Mouse (Mus musculus) liver, embryonic 14.5 days (tissue): Measurements from ENCODE around the gene Atxn1.

Experiments
- CTCF ChIP-seq: IDR thresholded peaks from 2 replicates; pipeline ENCODE4 v1.5.1; 2016; ENCODE audit warnings: antibody characterized with exemption, low read depth, control low read depth
- EP300 ChIP-seq: IDR thresholded peaks from 2 replicates; pipeline ENCODE4 v1.6.1; 2016; ENCODE audit warnings: antibody characterized with exemption, low read depth

DNA sequence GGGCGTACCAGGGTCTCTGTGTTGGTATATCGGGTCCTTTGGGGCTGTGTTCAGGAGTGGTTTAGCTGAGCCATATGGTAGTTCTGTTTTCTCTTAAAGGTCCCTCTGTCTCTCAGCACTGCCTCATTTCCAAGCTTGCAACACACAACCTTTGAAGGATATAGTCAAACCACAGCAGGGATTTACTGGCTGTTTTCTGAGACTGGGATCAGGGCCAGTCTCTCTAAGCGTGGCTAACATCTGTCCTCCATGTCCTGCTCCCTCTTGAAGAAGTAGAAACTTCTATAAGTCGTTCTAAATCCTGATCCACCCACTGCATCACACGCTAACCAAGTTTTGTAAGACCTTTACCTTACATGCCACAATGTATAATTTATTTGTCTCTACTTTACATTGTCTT, 36.5 kb upstream of the Atxn1 start:
- TF ChIP-seq CTCF = no peak
- TF ChIP-seq EP300 = no peak
